Mouse (Mus musculus): Measurements from ENCODE around the gene Ephb6. TPM values are rescaled to one million over a fixed set of nuclear protein-coding genes. Genes with fewer than 3 reads are reported as not detected.

Gene Ephb6
- polyA plus RNA-seq, 1 experiment from 2014 or later = 9.9 TPM

GRCm38 (mm10) chr6:41607637-41608036 is 2.4 kb downstream of the Ephb6 start:
- Histone ChIP-seq H3K9me3 (ENCODE audit: control insufficient read depth, low read length) (no peaks in the 10 kb centered on the region), H3K36me3 (ENCODE audit: control insufficient read depth, insufficient read depth, low read length) (no peaks in the 10 kb centered on the region), H3K9ac (ENCODE audit: low read length) (no peak overlapping the region), H3K27ac (ENCODE audit: low read depth, low read length) (no peak overlapping the region), H3K4me2 (no peak overlapping the region), H3K27me3 (ENCODE audit: control insufficient read depth, insufficient read depth, low read length) (no peaks in the 10 kb centered on the region), H3K4me3 (ENCODE audit: low read depth, low read length) (no peak overlapping the region), H3K4me1 (ENCODE audit: control insufficient read depth, insufficient read depth, low read length) (peaks cover 9% of the 10 kb centered on the region; the same call in 1 of the 2 replicates)
- WGBS = 52% methylated on average over 5 of the region's 5 CpGs
- no peak for ATAC-seq (ENCODE audit: low FRiP score)
- DNase-seq (ENCODE audit: low spot score, missing footprints) = no peak

GRCm38 (mm10) chr6:41620173-41620798 is 15.0 kb downstream of the Ephb6 start:
- Histone ChIP-seq H3K27me3 (ENCODE audit: control insufficient read depth, insufficient read depth, low read length) (no peaks in the 10 kb centered on the region), H3K4me1 (ENCODE audit: control insufficient read depth, insufficient read depth, low read length) (no peaks in the 10 kb centered on the region), H3K36me3 (ENCODE audit: control insufficient read depth, insufficient read depth, low read length) (no peaks in the 10 kb centered on the region), H3K9me3 (ENCODE audit: control insufficient read depth, low read length) (no peaks in the 10 kb centered on the region), H3K4me3 (ENCODE audit: low read depth, low read length) (no peak overlapping the region), H3K27ac (ENCODE audit: low read depth, low read length) (no peak overlapping the region), H3K4me2 (no peak overlapping the region), H3K9ac (ENCODE audit: low read length) (no peak overlapping the region)
- whole genome bisulfite sequencing = 90% methylated on average over 9 of the region's 9 CpGs
- ATAC-seq (ENCODE audit: low FRiP score) (no peak), DNase-seq (ENCODE audit: low spot score, missing footprints) (peak; percentile 39)

GRCm38 (mm10) chr6:41621241-41621990 is 16.1 kb downstream of the Ephb6 start:
- Histone ChIP-seq H3K9me3 (ENCODE audit: control insufficient read depth, low read length) (no peaks in the 10 kb centered on the region), H3K27me3 (ENCODE audit: control insufficient read depth, insufficient read depth, low read length) (no peaks in the 10 kb centered on the region), H3K4me3 (ENCODE audit: low read depth, low read length) (no peak overlapping the region), H3K36me3 (ENCODE audit: control insufficient read depth, insufficient read depth, low read length) (no peaks in the 10 kb centered on the region), H3K4me1 (ENCODE audit: control insufficient read depth, insufficient read depth, low read length) (no peaks in the 10 kb centered on the region), H3K9ac (ENCODE audit: low read length) (no peak overlapping the region), H3K4me2 (no peak overlapping the region), H3K27ac (ENCODE audit: low read depth, low read length) (no peak overlapping the region)
- WGBS = 93% methylated on average over 12 of the region's 12 CpGs
- DNase-seq (ENCODE audit: low spot score, missing footprints) (peak; percentile 76), ATAC-seq (ENCODE audit: low FRiP score) (no peak)

GRCm38 (mm10) chr6:41622661-41623060 is 17.4 kb downstream of the Ephb6 start:
- no peaks in the 10 kb centered on the region for H3K9me3 ChIP-seq (ENCODE audit: control insufficient read depth, low read length)
- 71% methylated on average over 9 of the region's 9 CpGs for WGBS
- no peaks in the 10 kb centered on the region for H3K4me1 ChIP-seq (ENCODE audit: control insufficient read depth, insufficient read depth, low read length)
- H3K36me3 ChIP-seq (ENCODE audit: control insufficient read depth, insufficient read depth, low read length) = no peaks in the 10 kb centered on the region
- ATAC-seq (ENCODE audit: low FRiP score) (peak; percentile 47; the same call in 1 of the 2 replicates), DNase-seq (ENCODE audit: low spot score, missing footprints) (peak; percentile 80)
- H3K9ac ChIP-seq (ENCODE audit: low read length) = no peak overlapping the region
- no peak overlapping the region for H3K4me2 ChIP-seq
- H3K27ac ChIP-seq (ENCODE audit: low read depth, low read length) = no peak overlapping the region
- H3K4me3 ChIP-seq (ENCODE audit: low read depth, low read length) = no peak overlapping the region
- no peaks in the 10 kb centered on the region for H3K27me3 ChIP-seq (ENCODE audit: control insufficient read depth, insufficient read depth, low read length)

GRCm38 (mm10) chr6:41628180-41628579 is 22.9 kb downstream of the Ephb6 start:
- no peaks in the 10 kb centered on the region for H3K36me3 ChIP-seq (ENCODE audit: control insufficient read depth, insufficient read depth, low read length)
- ATAC-seq (ENCODE audit: low FRiP score) (no peak), DNase-seq (ENCODE audit: low spot score, missing footprints) (peak; percentile 60)
- H3K27ac ChIP-seq (ENCODE audit: low read depth, low read length) = no peak overlapping the region
- H3K4me1 ChIP-seq (ENCODE audit: control insufficient read depth, insufficient read depth, low read length) = no peaks in the 10 kb centered on the region
- H3K9me3 ChIP-seq (ENCODE audit: control insufficient read depth, low read length) = no peaks in the 10 kb centered on the region
- H3K4me2 ChIP-seq = no peak overlapping the region
- H3K9ac ChIP-seq (ENCODE audit: low read length) = no peak overlapping the region
- no peaks in the 10 kb centered on the region for H3K27me3 ChIP-seq (ENCODE audit: control insufficient read depth, insufficient read depth, low read length)
- no peak overlapping the region for H3K4me3 ChIP-seq (ENCODE audit: low read depth, low read length)
- WGBS = 82% methylated on average over 1 of the region's 1 CpGs

- DNase-seq (ENCODE audit: low spot score, missing footprints) = peak; percentile 72
- Histone ChIP-seq H3K27ac (ENCODE audit: low read depth, low read length) (no peak overlapping the region), H3K9me3 (ENCODE audit: control insufficient read depth, low read length) (no peaks in the 10 kb centered on the region), H3K9ac (ENCODE audit: low read length) (no peak overlapping the region), H3K27me3 (ENCODE audit: control insufficient read depth, insufficient read depth, low read length) (no peaks in the 10 kb centered on the region), H3K4me3 (ENCODE audit: low read depth, low read length) (no peak overlapping the region), H3K4me2 (no peak overlapping the region), H3K36me3 (ENCODE audit: control insufficient read depth, insufficient read depth, low read length) (no peaks in the 10 kb centered on the region), H3K4me1 (ENCODE audit: control insufficient read depth, insufficient read depth, low read length) (no peaks in the 10 kb centered on the region)
- ATAC-seq (ENCODE audit: low FRiP score) = no peak
- WGBS = 74% methylated on average over 2 of the region's 2 CpGs
These were observed 25.5 kb downstream of the Ephb6 start for GRCm38 (mm10) chr6:41630791-41631190.

GRCm38 (mm10) chr6:41631549-41631948 is 26.3 kb downstream of the Ephb6 start:
- Histone ChIP-seq H3K4me2 (no peak overlapping the region), H3K9ac (ENCODE audit: low read length) (no peak overlapping the region), H3K27ac (ENCODE audit: low read depth, low read length) (no peak overlapping the region), H3K9me3 (ENCODE audit: control insufficient read depth, low read length) (no peaks in the 10 kb centered on the region), H3K4me1 (ENCODE audit: control insufficient read depth, insufficient read depth, low read length) (no peaks in the 10 kb centered on the region), H3K27me3 (ENCODE audit: control insufficient read depth, insufficient read depth, low read length) (no peaks in the 10 kb centered on the region), H3K36me3 (ENCODE audit: control insufficient read depth, insufficient read depth, low read length) (no peaks in the 10 kb centered on the region), H3K4me3 (ENCODE audit: low read depth, low read length) (no peak overlapping the region)
- DNase-seq (ENCODE audit: low spot score, missing footprints) = peak; percentile 53
- 85% methylated on average over 4 of the region's 4 CpGs for WGBS
- ATAC-seq (ENCODE audit: low FRiP score) = no peak

GRCm38 (mm10) chr6:41635211-41635610 is 29.9 kb downstream of the Ephb6 start:
- Histone ChIP-seq H3K4me2 (no peak overlapping the region), H3K27me3 (ENCODE audit: control insufficient read depth, insufficient read depth, low read length) (no peaks in the 10 kb centered on the region), H3K27ac (ENCODE audit: low read depth, low read length) (no peak overlapping the region), H3K9me3 (ENCODE audit: control insufficient read depth, low read length) (no peaks in the 10 kb centered on the region), H3K9ac (ENCODE audit: low read length) (no peak overlapping the region), H3K4me1 (ENCODE audit: control insufficient read depth, insufficient read depth, low read length) (no peaks in the 10 kb centered on the region), H3K36me3 (ENCODE audit: control insufficient read depth, insufficient read depth, low read length) (no peaks in the 10 kb centered on the region), H3K4me3 (ENCODE audit: low read depth, low read length) (no peak overlapping the region)
- peak; percentile 49 for DNase-seq (ENCODE audit: low spot score, missing footprints)
- no peak for ATAC-seq (ENCODE audit: low FRiP score)
- WGBS = 73% methylated on average over 1 of the region's 1 CpGs

GRCm38 (mm10) chr6:41636178-41636577 is 30.9 kb downstream of the Ephb6 start, which contains the start of gene Trpv6:
TSS of gene Trpv6 (minus strand) at chr6:41636405.
- H3K36me3 ChIP-seq (ENCODE audit: control insufficient read depth, insufficient read depth, low read length) = no peaks in the 10 kb centered on the region
- peak; percentile 39 for DNase-seq (ENCODE audit: low spot score, missing footprints)
- no peak within 1 kb of the TSS for H3K9ac ChIP-seq (ENCODE audit: low read length)
- ATAC-seq (ENCODE audit: low FRiP score) = no peak
- H3K27me3 ChIP-seq (ENCODE audit: control insufficient read depth, insufficient read depth, low read length) = no peaks in the 10 kb centered on the region
- H3K4me1 ChIP-seq (ENCODE audit: control insufficient read depth, insufficient read depth, low read length) = no peaks in the 10 kb centered on the region
- no peak within 1 kb of the TSS for H3K27ac ChIP-seq (ENCODE audit: low read depth, low read length)
- H3K9me3 ChIP-seq (ENCODE audit: control insufficient read depth, low read length) = no peaks in the 10 kb centered on the region
- H3K4me3 ChIP-seq (ENCODE audit: low read depth, low read length) = no peak within 1 kb of the TSS
- no peak within 1 kb of the TSS for H3K4me2 ChIP-seq
- 20% methylated on average over 5 of the region's 5 CpGs for WGBS

Measured in midbrain, embryonic 11.5 days (tissue).